Mouse (Mus musculus) C2C12 (cell line): Measurements from ENCODE around the gene Sult2b1.

Experiments
- FOSL1 ChIP-seq: IDR thresholded peaks from one replicate; pipeline ENCODE4 v1.8.0; 2011; ENCODE audit warnings: mild to moderate bottlenecking, low read length; ENCODE audit not compliant: poor library complexity, insufficient read depth, severe bottlenecking
- USF1 ChIP-seq: IDR thresholded peaks from one replicate; pipeline ENCODE4 v1.6.1; 2011; ENCODE audit warnings: low read depth, mild to moderate bottlenecking, control low read depth, moderate library complexity

DNA sequence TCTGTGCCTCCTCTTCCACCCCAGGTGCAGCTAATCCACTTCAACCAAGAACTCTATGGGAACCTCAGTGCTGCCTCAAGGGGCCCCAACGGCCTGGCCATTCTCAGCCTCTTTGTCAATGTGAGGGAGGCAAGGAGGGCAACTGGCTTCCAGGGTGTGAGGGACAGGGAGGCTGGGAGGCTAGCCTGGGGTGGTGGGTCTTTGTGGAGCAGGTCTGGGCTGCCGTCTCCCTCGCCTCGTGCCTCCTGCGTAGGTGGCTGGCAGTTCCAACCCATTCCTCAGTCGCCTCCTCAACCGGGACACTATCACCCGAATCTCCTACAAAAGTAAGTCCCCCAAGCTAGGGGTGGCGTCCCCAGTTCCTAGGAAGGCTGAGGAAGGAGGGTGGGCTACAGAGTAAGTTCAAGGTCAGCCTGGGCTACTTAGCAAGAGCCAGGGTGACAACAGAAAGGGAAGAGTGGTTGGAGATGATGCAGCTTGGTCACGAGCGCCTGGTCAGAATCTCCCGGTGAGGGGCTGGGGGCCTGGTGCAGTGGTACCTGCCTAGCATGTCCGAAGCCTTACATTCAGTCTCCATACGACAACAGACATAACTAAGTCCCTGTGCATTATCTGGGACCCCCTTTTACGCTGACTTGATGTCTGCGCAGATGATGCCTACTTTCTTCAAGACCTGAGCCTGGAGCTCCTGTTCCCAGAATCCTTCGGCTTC, 81.5 kb downstream of the Sult2b1 start:
- TF ChIP-seq FOSL1: no peak
- no peak for TF ChIP-seq USF1
